Mouse (Mus musculus): ENCODE data around the gene Calm2. TPM values are rescaled to one million over a fixed set of nuclear protein-coding genes. Genes with fewer than 3 reads are reported as not detected.
A peak's percentile ranks its signal among the peaks of the same experiment; 100 is the strongest.

The Calm2 gene
- total RNA-seq, 2 experiments from 2014 or later, result 2,083 to 2,187 TPM

GRCm38 (mm10) chr17:87458911-87459749 is 12.4 kb upstream of the Calm2 start:
- Histone ChIP-seq H3K4me3 (peak overlapping the region; percentile 23; the same call in 1 of the 2 replicates), H3K27ac (peak overlapping the region; percentile 88)
- no peak for DNase-seq (ENCODE audit: extremely low spot score in 1 of 2, low spot score in 2 of 2)
- intact Hi-C loops (cut with DNase I), result no loop called here
- no peak for TF ChIP-seq CTCF (IDR thresholded peaks at IDR 0.05)

GRCm38 (mm10) chr17:87457961-87458360 is 11.2 kb upstream of the Calm2 start:
- intact Hi-C loops (cut with DNase I), result no loop called here
- peak overlapping the region; percentile 88 for H3K27ac ChIP-seq
- no peak for DNase-seq (ENCODE audit: extremely low spot score in 1 of 2, low spot score in 2 of 2)
- H3K4me3 ChIP-seq, result no peak overlapping the region
- no peak for TF ChIP-seq CTCF (IDR thresholded peaks at IDR 0.05)

GRCm38 (mm10) chr17:87454121-87454520 is 7.4 kb upstream of the Calm2 start:
- TF ChIP-seq CTCF (IDR thresholded peaks at IDR 0.05), result no peak
- intact Hi-C loops (cut with DNase I), result no loop called here
- Histone ChIP-seq H3K27ac (no peak overlapping the region), H3K4me3 (no peak overlapping the region)
- DNase-seq (ENCODE audit: extremely low spot score in 1 of 2, low spot score in 2 of 2), result no peak

- TF ChIP-seq CTCF (IDR thresholded peaks at IDR 0.05), result no peak
- H3K27ac ChIP-seq, result no peak overlapping the region
- DNase-seq (ENCODE audit: extremely low spot score in 1 of 2, low spot score in 2 of 2), result no peak
- intact Hi-C loops (cut with DNase I), result no loop called here
- no peak overlapping the region for H3K4me3 ChIP-seq
Measured at GRCm38 (mm10) chr17:87453336-87453735, 6.6 kb upstream of the Calm2 start.

- H3K27ac ChIP-seq, result no peak overlapping the region
- H3K4me3 ChIP-seq, result no peak overlapping the region
- intact Hi-C loops (cut with DNase I), result loop anchor here (10.0 kb wide), 1 partner anchor 226 kb away; the partner anchor contains the start of gene Msh2
- TF ChIP-seq CTCF (IDR thresholded peaks at IDR 0.05), result no peak
- DNase-seq (ENCODE audit: extremely low spot score in 1 of 2, low spot score in 2 of 2), result no peak
Measured at GRCm38 (mm10) chr17:87448881-87449280, 2.1 kb upstream of the Calm2 start.

- H3K27ac ChIP-seq, result peak overlapping the region; percentile 100
Measured at GRCm38 (mm10) chr17:87448339-87448738, 1.6 kb upstream of the Calm2 start.

GRCm38 (mm10) chr17:87447612-87448200 is 971 bp upstream of the Calm2 start:
- no peak for DNase-seq (ENCODE audit: extremely low spot score in 1 of 2, low spot score in 2 of 2)
- intact Hi-C loops (cut with DNase I), result loop anchor here (1.0 to 10.0 kb wide), 7 partner anchors 75 to 341 kb away; partner anchors contain the start of genes Msh2 and Socs5
- H3K27ac ChIP-seq, result peak overlapping the region; percentile 100
- H3K4me3 ChIP-seq, result peak overlapping the region; percentile 88
- no peak for TF ChIP-seq CTCF (IDR thresholded peaks at IDR 0.05)

More at GRCm38 (mm10) chr17:87448339-87448738, 1.6 kb upstream of the Calm2 start:
- DNase-seq (ENCODE audit: extremely low spot score in 1 of 2, low spot score in 2 of 2), result no peak
- no peak overlapping the region for H3K4me3 ChIP-seq
- intact Hi-C loops (cut with DNase I), result loop anchor here (10.0 kb wide), 1 partner anchor 226 kb away; the partner anchor contains the start of gene Msh2
- TF ChIP-seq CTCF (IDR thresholded peaks at IDR 0.05), result no peak

- H3K27ac ChIP-seq, result peak overlapping the region; percentile 100
- H3K4me3 ChIP-seq, result peak overlapping the region; percentile 88
- intact Hi-C loops (cut with DNase I), result loop anchor here (1.0 to 10.0 kb wide), 8 partner anchors 28 to 339 kb away; partner anchors contain the start of genes Msh2 and Socs5
- no peak; the same call in 1 of the 2 replicates for TF ChIP-seq CTCF (IDR thresholded peaks at IDR 0.05)
- DNase-seq (ENCODE audit: extremely low spot score in 1 of 2, low spot score in 2 of 2), result peak; percentile 71 to 77
Measured at GRCm38 (mm10) chr17:87445917-87446766, 593 bp downstream of the Calm2 start.

GRCm38 (mm10) chr17:87445337-87445916 is 1.3 kb downstream of the Calm2 start:
- no peak for DNase-seq (ENCODE audit: extremely low spot score in 1 of 2, low spot score in 2 of 2)
- TF ChIP-seq CTCF (IDR thresholded peaks at IDR 0.05), result no peak
- H3K4me3 ChIP-seq, result peak overlapping the region; percentile 88
- H3K27ac ChIP-seq, result peak overlapping the region; percentile 74
- intact Hi-C loops (cut with DNase I), result loop anchor here (10.0 kb wide), 1 partner anchor 229 kb away; the partner anchor contains the start of gene Msh2

GRCm38 (mm10) chr17:87444763-87445162 is 2.0 kb downstream of the Calm2 start:
- peak overlapping the region; percentile 24; the same call in 1 of the 2 replicates for H3K27ac ChIP-seq
- H3K4me3 ChIP-seq, result peak overlapping the region; percentile 88
- no peak for TF ChIP-seq CTCF (IDR thresholded peaks at IDR 0.05)
- intact Hi-C loops (cut with DNase I), result loop anchor here (10.0 kb wide), 1 partner anchor 230 kb away; the partner anchor contains the start of gene Msh2
- no peak for DNase-seq (ENCODE audit: extremely low spot score in 1 of 2, low spot score in 2 of 2)

- Histone ChIP-seq H3K27ac (no peak overlapping the region), H3K4me3 (peak overlapping the region; percentile 88)
- intact Hi-C loops (cut with DNase I), result loop anchor here (10.0 kb wide), 1 partner anchor 233 kb away; the partner anchor contains the start of gene Msh2
- TF ChIP-seq CTCF (IDR thresholded peaks at IDR 0.05), result no peak
- DNase-seq (ENCODE audit: extremely low spot score in 1 of 2, low spot score in 2 of 2), result no peak
Measured at GRCm38 (mm10) chr17:87441537-87441936, 5.2 kb downstream of the Calm2 start.

Data from left cerebral cortex, adult 2 months (tissue).